Mouse (Mus musculus) cerebellum, postnatal 25 days (tissue): ENCODE measurements around the gene Onecut3.
A peak's percentile ranks its signal among the peaks of the same experiment; 100 is the strongest.

Experiments
- DNase-seq, 2 experiments: peaks; one replicate each; pipeline ENCODE4 v3.0.0; 2021; ENCODE audit warnings: mixed read lengths in 2 of 2

Gene Onecut3

DNA sequence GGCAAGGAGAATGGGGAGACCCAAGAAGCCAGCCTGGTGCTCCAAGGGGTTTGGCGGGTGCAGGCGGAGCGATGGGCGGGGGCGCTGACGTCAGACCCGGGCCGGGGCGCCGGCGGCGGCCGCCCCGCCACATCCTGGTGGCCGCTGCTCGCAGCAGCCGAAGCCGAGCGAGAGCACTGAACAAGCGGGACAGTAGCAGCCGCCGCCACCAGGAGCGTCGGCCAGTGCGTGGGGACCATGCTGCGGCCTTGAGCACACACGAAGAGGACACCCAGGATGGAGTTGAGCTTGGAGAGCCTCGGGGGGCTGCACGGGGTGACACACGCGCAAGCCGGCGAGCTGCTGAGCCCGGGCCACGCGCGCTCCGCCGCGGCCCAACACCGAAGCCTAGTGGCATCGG, at the start of gene Onecut3:
TSS of gene Onecut3 (plus strand) at position 104 of the 400 bp plus-strand sequence.
- peak in 1 of 2 experiments; percentile 51 for DNase-seq

DNA sequence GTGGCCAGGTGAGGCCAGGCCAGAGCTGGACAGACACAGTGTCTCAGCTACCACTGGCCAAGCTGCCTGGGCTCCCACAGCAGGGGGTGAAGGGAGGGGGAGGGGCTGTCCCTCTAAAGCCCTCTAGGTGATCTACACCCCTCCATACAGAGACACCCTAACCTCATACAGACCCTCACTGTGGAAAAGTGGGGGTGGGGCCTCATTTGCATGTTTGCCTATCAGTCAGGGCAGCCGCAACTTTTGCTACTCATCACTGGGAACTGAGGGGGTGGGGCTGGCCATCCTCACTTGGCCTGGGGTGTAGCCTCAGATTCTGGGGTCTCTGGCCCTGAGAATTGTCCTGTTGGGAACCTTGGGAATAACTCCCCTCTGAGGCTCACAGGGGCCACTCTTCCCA, 49.6 kb upstream of the Onecut3 start:
- DNase-seq = no peak

DNA sequence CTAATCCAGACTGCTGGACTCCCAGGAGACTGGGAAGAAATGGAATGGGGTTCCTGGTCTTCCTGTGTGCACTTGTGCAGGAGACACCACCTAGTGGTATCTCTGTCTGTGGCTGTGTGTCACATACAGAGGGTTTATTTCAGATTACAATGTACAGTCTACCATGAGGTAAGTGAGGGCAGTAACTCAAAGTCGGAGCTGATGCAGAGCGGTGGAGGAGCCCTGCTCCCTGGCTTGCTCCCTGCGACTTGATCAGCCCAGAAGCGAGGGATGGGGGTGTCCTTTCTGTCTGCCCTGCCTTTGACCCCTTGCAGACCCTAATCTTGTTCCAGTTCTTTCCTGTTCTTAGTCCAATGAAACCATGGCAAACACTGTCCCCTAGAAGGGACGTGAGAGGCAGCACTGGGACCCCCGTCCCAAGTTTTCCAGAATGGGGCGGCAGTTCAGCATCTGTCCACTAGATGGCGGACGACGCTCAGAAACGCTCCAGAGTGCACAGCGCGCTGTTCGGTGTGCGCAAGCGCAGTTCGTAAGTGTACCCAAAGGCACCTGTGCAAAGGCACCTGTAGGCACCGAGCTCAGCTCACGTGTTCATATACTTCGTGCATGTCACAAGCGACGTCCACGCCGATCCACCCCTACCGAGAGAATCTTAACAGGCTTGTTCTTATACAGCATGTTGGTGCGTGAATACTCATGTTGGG, 48.6 kb upstream of the Onecut3 start:
- peak; percentile 81 to 91 for DNase-seq

DNA sequence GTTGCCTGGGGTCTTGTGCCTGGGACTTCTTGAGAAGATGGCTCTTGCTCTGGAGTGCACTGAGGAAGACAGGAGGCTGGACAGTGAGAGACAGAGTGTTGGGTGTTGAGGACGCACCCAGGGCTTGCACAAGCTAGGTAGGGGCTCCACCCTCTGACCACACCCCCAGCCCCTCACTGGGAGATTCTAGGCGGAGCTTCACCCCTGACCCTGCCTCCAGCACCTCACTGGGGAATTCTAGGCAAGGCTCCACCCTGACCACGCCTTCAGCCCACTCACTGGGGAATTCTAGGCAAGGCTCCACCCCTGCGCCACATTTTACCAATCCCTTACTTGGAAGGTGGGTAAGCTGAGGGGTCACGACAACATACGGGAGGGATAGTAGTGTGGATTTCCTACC, 44.0 kb upstream of the Onecut3 start:
- no peak for DNase-seq

DNA sequence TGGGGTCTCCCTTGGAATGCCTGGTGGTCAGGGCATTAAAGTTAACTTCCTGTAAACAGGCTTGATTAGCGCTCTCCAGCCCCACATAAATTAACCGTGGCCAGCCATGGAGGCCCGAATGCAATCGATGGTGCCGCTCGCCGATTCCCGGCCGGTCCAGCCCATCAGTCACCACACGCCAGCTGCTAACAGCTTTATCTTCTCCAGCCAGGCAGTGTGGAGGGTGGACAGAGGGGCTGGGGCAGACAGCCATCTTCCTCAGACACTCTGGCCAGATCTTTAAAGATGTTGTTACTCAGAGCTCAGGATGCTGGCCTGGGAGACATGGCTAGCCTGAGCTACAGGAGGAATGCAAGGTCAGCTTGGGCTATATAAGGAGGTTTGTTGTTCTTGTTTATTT, 41.0 kb upstream of the Onecut3 start:
- no peak for DNase-seq

DNA sequence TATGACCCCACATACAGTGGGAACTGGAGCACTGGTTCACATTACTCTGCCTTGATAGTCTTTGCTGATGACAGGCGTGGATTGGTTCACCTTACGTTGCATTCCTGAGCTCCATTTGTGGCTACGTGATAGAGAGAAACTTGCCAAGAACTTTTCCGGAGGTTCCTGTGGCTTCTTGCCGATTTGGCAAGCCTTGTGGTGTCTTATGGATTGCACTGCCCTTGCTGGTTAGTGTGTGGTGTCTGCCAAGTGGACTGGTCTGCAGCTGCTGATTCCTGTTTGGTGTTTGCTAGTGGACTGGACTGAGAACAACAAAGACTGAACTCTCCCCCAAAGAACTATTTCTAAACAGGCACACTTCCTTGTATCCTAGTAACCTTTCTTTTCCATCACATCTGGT, 39.9 kb upstream of the Onecut3 start:
- DNase-seq = no peak

DNA sequence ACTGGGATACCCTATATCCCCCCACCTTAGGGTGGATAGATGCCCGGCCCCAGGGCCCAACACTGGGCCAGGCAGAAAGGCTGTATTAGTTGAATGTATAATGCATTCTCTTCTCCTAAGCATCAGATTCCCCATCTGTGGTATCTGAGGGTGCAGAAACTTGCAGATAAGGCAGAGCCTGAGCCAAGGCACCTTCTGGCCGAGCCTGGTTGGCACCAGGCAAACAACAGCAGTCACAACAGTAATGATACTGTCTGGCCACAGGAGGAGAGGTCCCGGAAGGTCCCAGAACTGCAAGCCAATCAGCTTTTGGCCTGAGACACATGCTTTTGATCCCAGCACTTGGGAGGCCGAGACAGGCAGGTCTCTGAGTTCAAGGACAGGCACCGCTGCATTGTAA, 38.9 kb upstream of the Onecut3 start:
- DNase-seq = no peak

DNA sequence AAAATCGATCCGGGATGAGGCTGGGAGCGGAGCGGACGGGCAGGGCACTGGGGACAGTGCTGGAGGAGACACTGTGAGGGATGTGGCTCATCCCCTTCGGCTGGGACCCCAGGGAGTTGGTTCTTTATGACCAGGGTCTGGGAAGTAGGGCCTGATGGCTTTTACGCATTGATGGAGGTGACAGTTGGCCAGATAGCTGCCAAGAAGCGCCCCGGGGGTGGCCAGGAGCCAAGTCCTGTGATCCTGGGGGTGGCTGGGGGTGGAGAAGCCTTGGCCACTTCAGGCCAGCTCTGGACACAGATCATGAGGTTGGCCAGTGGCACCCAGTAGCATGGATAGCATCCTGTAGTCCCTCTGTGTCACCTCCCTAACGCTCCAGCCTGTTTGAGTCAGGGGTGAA, 35.4 kb upstream of the Onecut3 start:
- no peak for DNase-seq

DNA sequence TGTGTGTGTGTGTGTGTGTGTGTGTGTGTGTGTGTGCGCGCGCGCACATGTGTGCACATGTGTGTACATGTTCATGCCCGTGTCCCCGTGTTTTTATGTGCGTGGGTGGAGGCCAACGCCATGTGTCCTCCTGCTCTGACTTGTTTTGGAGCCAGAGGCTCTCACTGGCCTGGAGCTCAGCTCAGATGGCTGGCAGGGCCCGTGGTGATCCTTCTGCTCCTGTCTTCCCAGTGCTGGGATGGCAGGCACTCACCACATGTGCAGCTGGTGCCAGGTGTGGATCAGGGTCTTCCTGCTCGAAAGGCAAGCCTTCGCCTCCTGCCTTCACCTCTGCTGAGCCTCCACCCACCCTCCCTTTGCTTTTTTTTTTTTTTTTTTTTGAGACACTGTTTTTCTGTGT, 35.0 kb upstream of the Onecut3 start:
- no peak for DNase-seq

DNA sequence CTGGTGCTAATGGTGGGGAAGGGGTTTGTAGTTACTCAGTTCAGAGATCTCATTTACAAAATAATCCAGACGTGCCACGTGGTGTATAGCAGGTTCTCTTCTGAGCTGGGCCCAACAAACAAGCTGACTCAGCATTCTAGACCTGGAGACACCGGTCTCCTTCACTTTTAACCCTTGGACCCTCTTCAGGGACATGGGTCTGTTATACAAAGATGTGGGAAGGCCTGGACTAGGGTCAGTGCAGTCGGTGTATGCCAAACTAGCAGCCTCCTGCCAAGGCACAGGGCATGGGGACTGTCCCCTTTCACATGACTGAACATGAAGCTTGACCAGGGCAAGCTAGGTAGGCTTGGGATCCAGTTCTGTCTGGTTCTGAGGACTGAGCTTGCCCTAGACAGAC, 34.3 kb upstream of the Onecut3 start:
- DNase-seq = no peak

DNA sequence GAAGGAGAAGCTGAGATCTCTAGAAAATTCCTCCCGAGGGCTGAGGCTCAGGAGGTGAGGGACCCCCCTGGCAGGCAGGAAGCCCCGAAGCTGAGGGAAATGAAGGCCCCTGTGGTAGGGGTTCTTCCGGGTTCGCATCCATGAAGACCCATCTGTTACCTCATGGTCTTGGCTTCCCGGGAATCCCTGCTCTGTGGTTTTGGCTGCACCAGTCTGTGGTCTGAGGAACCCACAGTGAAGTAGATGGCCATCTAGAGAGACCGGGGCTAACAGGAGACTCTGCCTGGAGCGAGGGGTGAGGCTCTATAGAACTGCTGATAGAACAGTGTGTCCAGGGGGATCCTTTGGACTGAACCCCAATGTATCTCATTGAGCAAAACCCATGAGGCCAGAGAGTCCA, 33.3 kb upstream of the Onecut3 start:
- DNase-seq = no peak

DNA sequence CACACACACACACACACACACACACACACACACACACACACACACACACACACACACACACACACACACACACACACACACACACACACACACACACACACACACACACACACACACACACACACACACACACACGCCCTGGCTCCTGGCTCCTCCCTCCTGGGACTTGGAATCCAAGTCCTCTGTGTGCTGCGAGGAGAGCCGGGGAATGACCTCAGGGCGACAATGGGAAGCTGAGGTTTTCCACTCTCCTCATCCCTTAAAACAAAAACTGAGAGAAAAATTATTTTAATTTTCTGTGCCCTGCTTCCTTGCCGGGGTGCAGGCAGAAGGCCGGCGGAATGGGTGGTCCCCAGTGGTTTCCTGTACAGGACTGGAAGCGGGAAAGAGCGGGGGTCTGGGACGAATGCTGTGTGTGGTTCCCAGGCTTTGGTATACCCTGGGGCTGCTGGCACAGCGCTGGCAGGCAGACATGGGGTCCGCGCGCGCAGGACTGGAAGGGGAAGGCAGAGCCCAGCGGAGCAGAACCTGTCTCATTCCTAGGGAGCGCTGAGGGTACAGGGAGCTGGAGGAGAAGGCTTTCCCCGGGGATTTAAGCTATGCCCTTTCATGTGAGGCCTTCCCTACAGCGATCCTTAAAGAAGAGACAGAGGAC, 30.1 kb upstream of the Onecut3 start:
- peak in 1 of 2 experiments; percentile 36 for DNase-seq

DNA sequence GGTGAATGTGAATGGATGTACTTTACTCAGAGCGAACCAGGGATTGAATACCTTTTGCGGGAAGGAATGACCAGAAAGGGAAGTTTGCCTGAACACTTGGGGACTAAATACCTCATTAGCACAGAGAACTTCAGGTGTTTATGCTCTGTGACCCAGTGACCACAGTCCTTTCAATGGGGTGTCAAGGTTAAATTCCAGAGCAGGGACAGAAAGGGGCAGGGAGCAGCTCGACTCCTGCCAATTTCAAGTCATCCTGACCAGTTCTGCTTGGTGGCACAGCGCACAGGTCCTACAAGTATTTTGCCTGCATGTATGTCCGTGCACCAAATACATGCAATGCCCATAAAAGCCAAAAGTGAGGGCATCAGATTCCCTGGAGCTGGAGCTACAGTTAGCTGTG, 29.6 kb upstream of the Onecut3 start:
- DNase-seq = no peak

DNA sequence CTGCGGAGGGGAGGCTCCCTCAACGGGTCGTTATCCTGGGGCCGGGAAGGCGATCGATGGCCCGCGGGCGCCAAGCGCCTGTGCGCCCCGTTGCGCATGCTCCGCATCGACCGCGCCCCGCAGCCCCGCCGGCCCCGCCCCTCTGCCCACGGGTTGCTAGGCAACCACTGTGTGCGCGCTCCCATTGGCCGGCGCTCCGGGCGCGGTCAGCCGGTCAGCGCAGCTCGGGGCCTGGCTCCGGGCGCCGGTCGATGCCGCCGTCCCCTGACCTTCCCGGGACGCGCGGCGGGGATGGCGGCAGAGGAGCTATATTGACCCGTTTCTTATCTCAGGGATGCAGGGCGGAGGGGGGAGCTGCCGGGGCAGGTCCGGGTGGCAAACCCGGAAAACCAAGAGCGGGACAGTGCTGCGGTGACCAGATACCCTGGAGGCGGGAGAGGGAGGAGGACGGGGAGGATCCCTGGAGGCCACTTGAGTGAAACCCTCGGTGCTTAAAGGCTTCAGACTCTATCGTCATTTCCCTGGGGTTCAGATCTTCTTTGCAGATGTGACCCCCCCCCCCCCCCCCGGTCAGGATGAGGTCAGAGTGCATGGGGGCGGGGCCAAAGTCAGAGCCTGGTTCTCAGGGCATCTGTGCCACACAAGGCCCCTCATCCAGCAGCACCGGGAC, 19.2 kb upstream of the Onecut3 start:
- peak; percentile 94 to 98 for DNase-seq

DNA sequence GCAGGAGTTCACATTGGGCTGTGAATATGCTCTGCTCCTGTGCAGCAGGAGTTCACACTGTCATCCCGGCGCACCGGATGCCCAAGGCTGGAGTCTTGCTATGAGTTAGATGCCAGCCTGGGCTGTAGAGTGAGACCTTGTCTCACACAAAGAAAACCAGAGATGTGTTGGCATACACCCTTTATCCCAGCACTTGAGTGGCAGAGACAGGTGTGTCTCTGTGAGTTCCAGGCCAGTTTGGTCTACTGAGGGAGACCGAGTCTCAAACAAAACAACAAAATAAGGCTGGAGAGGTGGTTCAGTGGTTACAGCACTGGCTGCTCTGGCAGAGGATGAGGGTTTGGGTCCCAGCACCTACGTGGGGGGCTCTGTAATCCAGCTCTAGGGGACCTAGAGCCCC, 16.1 kb upstream of the Onecut3 start:
- DNase-seq = no peak

DNA sequence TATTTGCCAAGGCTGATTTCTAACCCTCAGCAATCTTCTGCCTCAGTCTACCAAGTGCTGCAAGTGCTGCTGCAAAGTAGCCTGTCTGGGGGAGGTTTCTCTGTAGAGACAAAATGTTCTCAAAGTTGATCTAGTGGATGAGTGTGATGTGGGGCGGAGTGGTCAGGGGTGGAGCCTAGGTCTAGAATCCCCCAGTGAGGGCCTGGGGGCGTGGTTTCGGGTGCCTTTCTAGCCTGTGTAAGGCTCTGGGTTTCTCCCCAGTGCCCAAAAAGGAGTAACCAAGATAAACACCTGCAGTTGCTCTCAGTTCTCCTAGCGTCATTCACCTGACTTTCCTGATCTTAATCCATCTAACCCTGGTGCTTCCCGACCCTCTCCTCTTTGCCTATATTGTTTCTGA, 13.6 kb upstream of the Onecut3 start:
- no peak for DNase-seq

DNA sequence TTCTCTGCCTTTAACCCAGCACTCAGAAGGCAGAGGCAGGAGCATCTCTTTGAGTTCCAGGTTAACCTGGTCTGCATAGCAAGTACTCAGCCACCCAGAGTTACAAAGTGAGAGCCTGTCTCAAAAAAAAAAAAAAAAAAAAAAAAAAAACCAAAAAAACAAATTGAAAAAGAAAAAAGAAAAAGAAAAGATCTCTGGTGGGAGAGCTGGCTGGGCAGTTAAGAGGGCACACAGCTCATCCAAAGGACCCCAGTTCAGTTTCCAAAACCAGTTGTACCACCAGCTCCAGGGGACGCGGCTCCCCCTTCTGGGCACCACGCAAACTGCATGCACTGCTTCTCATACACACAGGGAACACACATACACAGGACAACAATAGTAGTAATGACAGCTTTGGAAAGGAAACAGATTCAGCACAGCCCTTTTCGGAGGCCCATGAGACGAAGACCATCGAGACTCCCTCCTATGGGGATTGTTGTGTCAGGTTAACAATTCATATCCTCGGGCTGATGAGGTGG, 7.7 kb upstream of the Onecut3 start:
- DNase-seq = no peak

DNA sequence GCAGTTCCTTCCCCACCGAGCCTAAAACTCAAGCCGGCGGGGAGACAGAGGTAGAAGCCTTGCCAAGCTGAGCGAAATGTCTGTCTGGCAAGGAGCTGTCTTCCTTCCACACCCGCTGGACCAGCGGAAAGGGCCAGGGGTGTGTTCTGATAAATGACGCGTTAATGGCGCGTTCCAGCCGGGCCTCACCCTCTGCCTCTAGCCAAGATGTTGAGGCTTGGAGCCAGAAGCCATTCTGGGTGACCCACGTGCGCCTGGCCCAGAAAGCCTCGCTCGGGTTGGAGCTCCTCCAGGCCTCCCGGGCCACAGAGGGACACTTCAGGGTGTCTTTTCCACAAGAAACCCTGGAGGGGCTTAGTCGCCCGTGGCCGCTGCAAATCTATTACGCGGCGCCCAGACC, 4.6 kb upstream of the Onecut3 start:
- peak in 1 of 2 experiments; percentile 32 for DNase-seq

DNA sequence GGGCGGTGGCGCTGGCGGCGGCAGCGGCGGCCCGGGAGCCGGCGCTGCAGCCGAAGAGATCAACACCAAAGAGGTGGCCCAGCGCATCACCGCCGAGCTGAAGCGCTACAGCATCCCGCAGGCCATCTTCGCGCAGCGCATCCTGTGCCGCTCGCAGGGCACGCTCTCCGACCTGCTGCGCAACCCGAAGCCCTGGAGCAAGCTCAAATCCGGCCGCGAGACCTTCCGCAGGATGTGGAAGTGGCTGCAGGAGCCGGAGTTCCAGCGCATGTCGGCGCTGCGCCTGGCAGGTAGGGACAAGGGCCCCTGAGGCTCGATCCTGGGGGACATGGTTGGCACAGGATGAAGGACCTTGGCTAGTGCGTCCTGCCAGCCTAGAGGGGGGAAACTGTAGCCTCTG, 1.3 kb downstream of the Onecut3 start:
- peak in 1 of 2 experiments; percentile 21 for DNase-seq

DNA sequence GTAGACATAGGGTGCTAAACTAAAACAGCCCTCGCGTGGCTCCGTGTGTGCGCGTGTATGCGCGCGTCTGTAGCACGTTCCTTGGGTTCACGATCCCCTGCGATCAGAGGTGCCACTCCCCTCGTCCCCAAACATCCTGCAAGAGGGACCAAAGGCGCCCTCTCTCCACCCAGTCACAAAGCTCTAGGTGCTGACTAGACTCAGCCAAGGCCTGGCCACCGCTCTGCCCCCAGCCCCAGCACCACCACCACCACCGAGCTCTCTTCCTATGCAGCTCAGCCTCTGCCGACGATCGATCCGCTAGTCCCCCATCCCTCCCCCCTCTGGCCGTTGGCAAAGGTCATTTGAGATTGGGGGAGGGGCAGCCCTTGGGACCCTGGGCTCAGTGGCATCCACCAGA, 1.8 kb downstream of the Onecut3 start:
- no peak for DNase-seq

DNA sequence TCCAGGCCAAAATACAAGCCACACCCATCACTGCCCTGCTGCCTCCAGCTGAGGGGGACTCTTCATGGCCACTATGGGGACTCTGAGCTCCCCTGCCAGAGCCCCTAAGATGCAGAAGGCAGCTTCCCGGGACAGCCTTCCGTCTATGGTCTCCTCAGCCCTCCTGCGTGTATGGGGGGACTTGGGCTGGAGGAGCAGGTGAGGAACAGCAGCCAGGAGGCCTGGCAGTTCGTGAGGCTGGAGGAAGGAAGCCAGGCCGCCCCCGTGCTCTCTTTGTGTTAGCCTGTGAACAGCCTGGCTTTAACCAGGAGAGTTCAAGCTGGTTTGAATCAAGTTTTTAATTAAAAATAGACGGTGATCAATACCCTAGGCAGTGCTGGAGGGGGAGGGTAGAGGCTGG, 7.7 kb downstream of the Onecut3 start:
- DNase-seq = no peak

DNA sequence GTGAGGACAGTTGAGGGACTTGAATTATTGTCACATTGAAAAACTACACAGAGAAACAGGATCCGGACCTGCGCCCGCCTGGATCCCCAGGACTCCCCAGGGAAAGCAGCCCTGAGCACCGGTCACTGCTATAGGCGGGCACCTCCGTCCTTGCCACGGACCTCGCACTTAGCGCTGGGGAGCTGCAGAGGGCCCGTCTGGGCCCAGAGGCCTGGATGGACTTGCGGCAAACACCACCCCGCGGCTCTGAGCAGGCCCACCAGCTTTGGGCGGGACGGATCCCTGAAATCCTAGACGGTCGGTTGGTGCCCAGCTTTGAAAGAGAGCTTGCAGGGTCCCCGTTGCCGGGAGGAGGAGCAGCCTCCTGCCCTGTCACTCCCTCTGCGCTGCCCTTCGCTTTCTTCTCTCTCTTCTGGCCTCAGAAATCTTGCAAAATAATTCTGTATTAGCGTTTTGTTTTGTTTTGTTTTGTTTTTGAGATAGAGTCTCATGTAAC, 8.2 kb downstream of the Onecut3 start:
- DNase-seq = no peak

DNA sequence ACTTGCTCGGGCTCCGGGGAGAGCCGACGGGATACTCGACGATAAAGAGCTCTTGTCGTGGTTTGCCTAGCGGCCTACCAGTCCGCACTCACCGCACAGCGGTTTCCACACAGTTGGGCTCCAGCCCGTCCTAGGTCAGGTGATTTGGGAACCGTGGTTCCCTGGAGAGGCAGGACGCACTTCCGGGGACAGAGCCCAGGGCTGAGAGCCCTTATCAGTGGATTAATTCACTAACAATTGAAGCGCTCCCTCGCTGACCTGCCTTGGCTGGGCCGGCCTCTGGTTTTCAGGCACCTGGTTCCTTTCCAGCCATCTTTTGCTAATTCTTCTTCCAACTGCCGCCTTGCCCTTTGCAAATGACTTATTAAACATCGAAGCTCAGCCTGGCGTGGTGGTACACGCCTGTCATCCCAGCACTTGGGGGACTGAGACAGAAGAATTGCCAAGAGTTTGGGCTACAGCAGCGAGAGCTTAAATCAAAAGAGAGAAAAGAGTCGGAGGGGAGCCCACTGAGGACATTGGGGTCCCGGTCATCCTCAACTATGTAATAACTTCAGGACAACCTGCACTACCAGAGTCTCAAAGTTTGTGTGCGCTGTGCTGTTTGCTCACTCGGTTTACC, 9.1 kb downstream of the Onecut3 start:
- DNase-seq = no peak
